Mouse (Mus musculus): Measurements from ENCODE around the gene Cbx7. TPM values are rescaled to one million over a fixed set of nuclear protein-coding genes. Genes with fewer than 3 reads are reported as not detected.

The Cbx7 gene
- polyA plus RNA-seq, 1 experiment from 2014 or later, result 3.6 TPM

DNA sequence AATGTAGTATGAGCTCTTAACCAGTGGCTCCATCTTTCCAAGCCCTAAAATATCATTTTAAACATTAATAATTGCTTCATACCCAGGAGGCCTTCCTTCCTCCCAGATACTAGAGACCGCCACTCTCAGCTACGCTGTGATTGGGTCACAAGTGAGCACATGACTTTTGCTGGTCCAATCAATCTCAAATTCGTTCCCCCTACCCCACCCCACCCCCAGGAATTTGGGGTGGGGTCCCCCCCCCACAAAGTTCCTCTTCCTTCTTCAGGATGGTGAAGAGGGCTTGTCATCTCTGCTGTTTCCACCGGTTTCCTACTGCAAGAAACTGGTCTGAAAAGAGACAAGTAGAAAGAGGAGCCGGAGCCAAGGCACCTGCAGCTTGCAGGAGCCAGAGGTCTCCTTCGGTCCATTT, 92.2 kb downstream of the Cbx7 start:
- WGBS, result 76% methylated on average over 6 of the region's 6 CpGs
- no peak overlapping the region; the same call in 1 of the 2 replicates for H3K27ac ChIP-seq
- ATAC-seq (ENCODE audit: low FRiP score), result no peak
- no peak overlapping the region for H3K4me3 ChIP-seq (replicated peaks)
- no peak overlapping the region for H3K4me2 ChIP-seq
- H3K9me3 ChIP-seq, result no peaks in the 10 kb centered on the region
- peaks cover 16% of the 10 kb centered on the region for H3K4me1 ChIP-seq
- no peaks in the 10 kb centered on the region for H3K36me3 ChIP-seq (replicated peaks)
- no peak overlapping the region for H3K9ac ChIP-seq
- no peaks in the 10 kb centered on the region for H3K27me3 ChIP-seq

- H3K4me3 ChIP-seq (replicated peaks), result no peak overlapping the region
- H3K4me2 ChIP-seq, result no peak overlapping the region
- H3K27me3 ChIP-seq, result 0 out of 2 replicates have a peak, but pooled peaks cover 4% of the 10 kb centered on the region
- ATAC-seq (ENCODE audit: low FRiP score), result no peak
- H3K36me3 ChIP-seq (replicated peaks), result no peaks in the 10 kb centered on the region
- H3K4me1 ChIP-seq, result 0 out of 2 replicates have a peak, but pooled peaks cover 7% of the 10 kb centered on the region
- H3K9ac ChIP-seq, result no peak overlapping the region
- 89% methylated on average over 18 of the region's 18 CpGs for WGBS
- H3K9me3 ChIP-seq, result no peaks in the 10 kb centered on the region
- no peak overlapping the region for H3K27ac ChIP-seq
Measured at GRCm38 (mm10) chr15:79875261-79875995, 95.5 kb downstream of the Cbx7 start.

DNA sequence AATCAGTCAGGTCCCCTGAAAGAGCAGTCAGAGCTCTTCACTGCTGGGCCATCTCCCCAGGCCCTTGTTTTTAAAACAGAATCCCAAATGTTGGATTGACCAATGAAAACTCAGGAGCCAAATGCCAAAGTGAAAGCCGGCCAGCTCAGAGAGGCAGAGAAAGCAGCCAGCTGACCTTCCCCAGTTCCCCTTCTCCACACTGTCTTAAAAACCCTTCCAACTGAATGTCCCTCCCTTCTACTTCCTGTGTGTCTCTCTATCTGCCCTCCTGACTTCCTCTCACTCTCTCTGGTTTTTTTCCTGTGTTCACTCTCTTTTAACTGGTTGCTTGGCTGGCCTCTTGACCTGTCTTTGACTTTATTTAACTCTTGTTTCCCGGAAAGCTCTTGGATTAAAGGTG, 96.9 kb downstream of the Cbx7 start:
- Histone ChIP-seq H3K4me3 (replicated peaks) (no peak overlapping the region), H3K27me3 (0 out of 2 replicates have a peak, but pooled peaks cover 4% of the 10 kb centered on the region), H3K4me2 (no peak overlapping the region), H3K36me3 (replicated peaks) (no peaks in the 10 kb centered on the region), H3K9me3 (peaks cover 3% of the 10 kb centered on the region; the same call in 1 of the 2 replicates), H3K9ac (no peak overlapping the region), H3K27ac (no peak overlapping the region), H3K4me1 (0 out of 2 replicates have a peak, but pooled peaks cover 4% of the 10 kb centered on the region)
- no peak for ATAC-seq (ENCODE audit: low FRiP score)
- 70% methylated on average over 2 of the region's 2 CpGs for WGBS

GRCm38 (mm10) chr15:79873545-79873944, 97.4 kb downstream of the Cbx7 start:
- peaks cover 5% of the 10 kb centered on the region; the same call in 1 of the 2 replicates for H3K9me3 ChIP-seq
- 93% methylated on average over 8 of the region's 8 CpGs for WGBS
- no peak overlapping the region for H3K4me2 ChIP-seq
- no peaks in the 10 kb centered on the region for H3K36me3 ChIP-seq (replicated peaks)
- ATAC-seq (ENCODE audit: low FRiP score), result no peak
- no peak overlapping the region for H3K4me3 ChIP-seq (replicated peaks)
- no peaks in the 10 kb centered on the region for H3K4me1 ChIP-seq
- H3K27me3 ChIP-seq, result 0 out of 2 replicates have a peak, but pooled peaks cover 4% of the 10 kb centered on the region
- H3K27ac ChIP-seq, result no peak overlapping the region
- no peak overlapping the region for H3K9ac ChIP-seq

- 87% methylated on average over 3 of the region's 3 CpGs for WGBS
- Histone ChIP-seq H3K9me3 (peaks cover 5% of the 10 kb centered on the region; the same call in 1 of the 2 replicates), H3K27ac (no peak overlapping the region)
Measured at GRCm38 (mm10) chr15:79867260-79868002, 103.5 kb downstream of the Cbx7 start.

More at GRCm38 (mm10) chr15:79867260-79868002, 103.5 kb downstream of the Cbx7 start:
- H3K9ac ChIP-seq, result no peak overlapping the region
- no peaks in the 10 kb centered on the region for H3K36me3 ChIP-seq (replicated peaks)
- no peak overlapping the region for H3K4me2 ChIP-seq
- no peak for ATAC-seq (ENCODE audit: low FRiP score)
- H3K27me3 ChIP-seq, result no peaks in the 10 kb centered on the region; the same call in 1 of the 2 replicates
- H3K4me3 ChIP-seq (replicated peaks), result no peak overlapping the region
- H3K4me1 ChIP-seq, result no peaks in the 10 kb centered on the region

Small RNAs within 50 kb of the gene (microRNA-seq; reads per million reads assigned to microRNA genes)
- 0.97 reads per million for gene Mir7213

Other genes with a start within 250 kb of the Cbx7 start
- 6.2 and 8.6 TPM in 2 replicates for gene Sun2, start 228.6 kb downstream of the Cbx7 start, polyA plus RNA-seq (2016; fragmentation: Nextera tagmentation; extraction: Ambion mirVana)
- 76.7 and 78.3 TPM in 2 replicates for gene Dnal4, start 193.3 kb downstream of the Cbx7 start, polyA plus RNA-seq (2016; fragmentation: Nextera tagmentation; extraction: Ambion mirVana)
- gene Nptxr, start 166.4 kb downstream of the Cbx7 start, polyA plus RNA-seq (2016; fragmentation: Nextera tagmentation; extraction: Ambion mirVana), result 7.2 and 8.0 TPM in 2 replicates
- gene Npcd, start 136.9 kb downstream of the Cbx7 start, polyA plus RNA-seq (2016; fragmentation: Nextera tagmentation; extraction: Ambion mirVana), result 0.87 TPM in 1 of 2 replicates, not detected in the other
- gene Cbx6, start 136.4 kb downstream of the Cbx7 start, polyA plus RNA-seq (2016; fragmentation: Nextera tagmentation; extraction: Ambion mirVana), result 31.1 and 31.5 TPM in 2 replicates
- 7.4 and 8.4 TPM in 2 replicates for gene Apobec3, start 79.5 kb downstream of the Cbx7 start, polyA plus RNA-seq (2016; fragmentation: Nextera tagmentation; extraction: Ambion mirVana)
- gene Pdgfb, start 43.9 kb upstream of the Cbx7 start, polyA plus RNA-seq (2016; fragmentation: Nextera tagmentation; extraction: Ambion mirVana), result 2.1 and 2.3 TPM in 2 replicates
- gene Syngr1, start 120.2 kb upstream of the Cbx7 start, polyA plus RNA-seq (2016; fragmentation: Nextera tagmentation; extraction: Ambion mirVana), result 12.1 and 13.9 TPM in 2 replicates
- 659 and 694 TPM in 2 replicates for gene Rpl3, start 120.7 kb upstream of the Cbx7 start, polyA plus RNA-seq (2016; fragmentation: Nextera tagmentation; extraction: Ambion mirVana)
- gene Tab1, start 162.0 kb upstream of the Cbx7 start, polyA plus RNA-seq (2016; fragmentation: Nextera tagmentation; extraction: Ambion mirVana), result 40.5 and 44.0 TPM in 2 replicates
- gene Mgat3, start 202.6 kb upstream of the Cbx7 start, polyA plus RNA-seq (2016; fragmentation: Nextera tagmentation; extraction: Ambion mirVana), result 8.6 and 9.6 TPM in 2 replicates

All from forebrain, embryonic 12.5 days (tissue).